Mouse (Mus musculus): ENCODE measurements around the gene Ccn1. TPM values are rescaled to one million over a fixed set of nuclear protein-coding genes. Genes with fewer than 3 reads are reported as not detected.

Ccn1 gene
- polyA plus RNA-seq, 1 experiment: 8.1 TPM

GRCm38 (mm10) chr3:145641036-145641685, 8.6 kb downstream of the Ccn1 start:
- H3K27me3 ChIP-seq (ENCODE audit: control insufficient read depth, insufficient read depth, low read length): no peaks in the 10 kb centered on the region
- 82% methylated on average over 5 of the region's 5 CpGs for WGBS
- DNase-seq: no peak
- no peaks in the 10 kb centered on the region for H3K4me1 ChIP-seq (replicated peaks; ENCODE audit: control insufficient read depth, insufficient read depth, low read length)
- no peak overlapping the region for H3K4me3 ChIP-seq (ENCODE audit: control insufficient read depth, insufficient read depth, low read length)
- H3K27ac ChIP-seq (ENCODE audit: control insufficient read depth, insufficient read depth, low read length): no peak overlapping the region
- TF ChIP-seq CTCF (IDR thresholded peaks at IDR 0.05; ENCODE audit: borderline replicate concordance, control insufficient read depth, extremely low read depth, insufficient read depth, low read length, poor library complexity) (no peak), POLR2A (IDR thresholded peaks at IDR 0.05; ENCODE audit: control insufficient read depth, extremely low read depth, insufficient read depth, low read length, poor library complexity) (no peak)
- no peaks in the 10 kb centered on the region for H3K36me3 ChIP-seq (ENCODE audit: control insufficient read depth, insufficient read depth, low read length)

DNA sequence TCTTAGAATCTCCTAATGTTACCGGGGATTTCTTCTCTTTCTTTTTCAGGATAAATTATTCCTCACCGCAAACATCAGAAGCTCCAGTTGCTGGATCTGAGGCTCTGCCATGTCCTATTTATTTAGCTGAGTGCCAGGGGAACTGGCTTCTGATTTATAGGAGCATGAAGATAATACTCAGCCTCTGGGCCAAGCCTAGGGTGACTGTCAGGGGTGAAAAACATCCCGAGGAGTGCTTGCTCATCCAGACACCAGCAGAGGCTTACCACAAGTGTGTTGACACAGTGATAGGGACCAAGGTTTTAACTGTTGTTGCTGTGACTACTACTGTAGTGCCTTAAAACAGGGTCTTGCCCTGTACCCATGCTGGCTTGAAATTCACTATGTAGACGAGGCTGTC, 9.2 kb downstream of the Ccn1 start:
- Histone ChIP-seq H3K27ac (ENCODE audit: control insufficient read depth, insufficient read depth, low read length) (no peak overlapping the region), H3K4me1 (replicated peaks; ENCODE audit: control insufficient read depth, insufficient read depth, low read length) (no peaks in the 10 kb centered on the region), H3K36me3 (ENCODE audit: control insufficient read depth, insufficient read depth, low read length) (no peaks in the 10 kb centered on the region), H3K4me3 (ENCODE audit: control insufficient read depth, insufficient read depth, low read length) (no peak overlapping the region), H3K27me3 (ENCODE audit: control insufficient read depth, insufficient read depth, low read length) (no peaks in the 10 kb centered on the region)
- WGBS: 91% methylated on average over 4 of the region's 4 CpGs
- DNase-seq: no peak
- TF ChIP-seq POLR2A (IDR thresholded peaks at IDR 0.05; ENCODE audit: control insufficient read depth, extremely low read depth, insufficient read depth, low read length, poor library complexity): no peak
- TF ChIP-seq CTCF (IDR thresholded peaks at IDR 0.05; ENCODE audit: borderline replicate concordance, control insufficient read depth, extremely low read depth, insufficient read depth, low read length, poor library complexity): no peak

DNA sequence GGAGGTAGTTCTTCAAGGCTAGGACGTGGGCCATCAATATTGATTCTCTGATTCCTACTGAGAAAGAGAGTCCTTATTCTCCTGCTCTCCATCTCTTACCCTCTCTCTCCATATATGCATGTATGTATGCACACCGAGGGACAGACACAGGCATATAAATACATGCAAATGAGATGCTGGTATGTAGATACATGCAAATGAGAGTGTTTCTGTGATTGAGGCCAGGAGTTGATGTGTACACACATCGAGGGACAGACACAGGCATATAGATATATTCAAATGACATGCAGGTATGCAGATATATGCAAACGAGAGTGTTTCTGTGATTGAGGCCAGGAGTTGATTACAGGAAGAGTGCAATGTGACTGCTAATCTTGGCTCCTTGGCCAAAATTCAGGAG, 9.6 kb downstream of the Ccn1 start:
- Histone ChIP-seq H3K4me1 (replicated peaks; ENCODE audit: control insufficient read depth, insufficient read depth, low read length) (no peaks in the 10 kb centered on the region), H3K27ac (ENCODE audit: control insufficient read depth, insufficient read depth, low read length) (no peak overlapping the region), H3K36me3 (ENCODE audit: control insufficient read depth, insufficient read depth, low read length) (no peaks in the 10 kb centered on the region), H3K27me3 (ENCODE audit: control insufficient read depth, insufficient read depth, low read length) (no peaks in the 10 kb centered on the region), H3K4me3 (ENCODE audit: control insufficient read depth, insufficient read depth, low read length) (no peak overlapping the region)
- WGBS: 92% methylated on average over 4 of the region's 4 CpGs
- DNase-seq: no peak
- no peak for TF ChIP-seq CTCF (IDR thresholded peaks at IDR 0.05; ENCODE audit: borderline replicate concordance, control insufficient read depth, extremely low read depth, insufficient read depth, low read length, poor library complexity)
- TF ChIP-seq POLR2A (IDR thresholded peaks at IDR 0.05; ENCODE audit: control insufficient read depth, extremely low read depth, insufficient read depth, low read length, poor library complexity): no peak

DNA sequence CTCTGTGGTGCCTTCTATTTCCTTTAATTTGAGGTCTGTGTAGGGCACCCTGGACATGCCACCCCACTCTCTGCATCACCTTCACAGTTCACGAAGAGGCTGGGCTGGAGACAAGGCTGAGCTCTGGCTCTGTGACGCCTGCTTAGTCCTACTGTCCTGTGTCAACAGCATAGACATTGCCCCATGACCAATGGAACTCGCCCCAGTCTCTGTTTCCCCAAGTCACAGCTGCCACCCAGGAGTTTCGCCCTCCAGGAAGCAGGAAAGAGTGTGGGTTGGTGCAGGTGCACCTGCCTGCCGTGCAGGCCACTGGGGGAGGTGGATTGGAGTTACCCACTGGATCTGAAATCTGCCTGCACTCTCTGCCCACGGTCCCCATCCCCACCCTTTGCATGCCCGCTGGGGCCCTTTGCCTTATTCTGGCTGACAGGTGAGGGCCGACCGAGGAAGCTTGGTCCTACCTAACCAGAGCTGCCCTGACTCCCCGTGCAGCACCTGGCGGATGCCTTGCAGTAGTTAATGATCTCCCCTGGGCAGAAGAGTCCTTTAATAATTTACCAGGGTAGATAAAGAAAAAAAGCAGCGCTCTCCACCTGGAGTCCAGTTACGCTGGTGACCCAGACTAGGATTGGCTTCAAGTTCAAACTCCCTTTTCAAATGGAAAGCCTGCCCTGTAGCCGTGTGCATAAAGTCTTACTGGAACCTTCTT, 15.6 kb downstream of the Ccn1 start:
- no peak for DNase-seq
- H3K4me3 ChIP-seq (ENCODE audit: control insufficient read depth, insufficient read depth, low read length): no peak overlapping the region
- H3K27me3 ChIP-seq (ENCODE audit: control insufficient read depth, insufficient read depth, low read length): no peaks in the 10 kb centered on the region
- TF ChIP-seq CTCF (IDR thresholded peaks at IDR 0.05; ENCODE audit: borderline replicate concordance, control insufficient read depth, extremely low read depth, insufficient read depth, low read length, poor library complexity): no peak
- no peak for TF ChIP-seq POLR2A (IDR thresholded peaks at IDR 0.05; ENCODE audit: control insufficient read depth, extremely low read depth, insufficient read depth, low read length, poor library complexity)
- no peaks in the 10 kb centered on the region for H3K4me1 ChIP-seq (replicated peaks; ENCODE audit: control insufficient read depth, insufficient read depth, low read length)
- 71% methylated on average over 14 of the region's 14 CpGs for WGBS
- no peak overlapping the region for H3K27ac ChIP-seq (ENCODE audit: control insufficient read depth, insufficient read depth, low read length)
- H3K36me3 ChIP-seq (ENCODE audit: control insufficient read depth, insufficient read depth, low read length): no peaks in the 10 kb centered on the region

DNA sequence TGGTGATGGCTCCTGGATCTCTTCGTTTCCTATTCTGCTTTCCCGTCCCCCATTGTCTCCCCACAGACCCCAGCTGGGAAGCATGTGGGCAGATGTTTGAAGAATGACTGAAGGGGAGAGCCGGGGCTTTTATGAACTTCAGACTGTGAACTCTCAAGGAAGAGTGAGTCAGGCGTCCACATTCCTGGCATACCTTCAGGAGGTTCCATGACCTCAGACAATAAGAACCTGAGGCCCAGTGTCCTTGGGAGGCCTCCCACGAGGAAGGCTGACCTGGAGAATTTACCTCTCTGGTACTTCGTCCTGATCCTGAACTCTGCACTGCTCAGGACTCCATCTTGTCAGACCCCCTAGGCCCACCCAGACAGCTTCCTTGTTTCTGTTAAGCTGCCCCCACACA, 16.9 kb downstream of the Ccn1 start:
- Histone ChIP-seq H3K4me3 (ENCODE audit: control insufficient read depth, insufficient read depth, low read length) (no peak overlapping the region), H3K4me1 (replicated peaks; ENCODE audit: control insufficient read depth, insufficient read depth, low read length) (no peaks in the 10 kb centered on the region), H3K36me3 (ENCODE audit: control insufficient read depth, insufficient read depth, low read length) (no peaks in the 10 kb centered on the region), H3K27me3 (ENCODE audit: control insufficient read depth, insufficient read depth, low read length) (no peaks in the 10 kb centered on the region), H3K27ac (ENCODE audit: control insufficient read depth, insufficient read depth, low read length) (no peak overlapping the region)
- 86% methylated on average over 6 of the region's 6 CpGs for WGBS
- TF ChIP-seq POLR2A (IDR thresholded peaks at IDR 0.05; ENCODE audit: control insufficient read depth, extremely low read depth, insufficient read depth, low read length, poor library complexity) (no peak), CTCF (IDR thresholded peaks at IDR 0.05; ENCODE audit: borderline replicate concordance, control insufficient read depth, extremely low read depth, insufficient read depth, low read length, poor library complexity) (no peak)
- DNase-seq: no peak

DNA sequence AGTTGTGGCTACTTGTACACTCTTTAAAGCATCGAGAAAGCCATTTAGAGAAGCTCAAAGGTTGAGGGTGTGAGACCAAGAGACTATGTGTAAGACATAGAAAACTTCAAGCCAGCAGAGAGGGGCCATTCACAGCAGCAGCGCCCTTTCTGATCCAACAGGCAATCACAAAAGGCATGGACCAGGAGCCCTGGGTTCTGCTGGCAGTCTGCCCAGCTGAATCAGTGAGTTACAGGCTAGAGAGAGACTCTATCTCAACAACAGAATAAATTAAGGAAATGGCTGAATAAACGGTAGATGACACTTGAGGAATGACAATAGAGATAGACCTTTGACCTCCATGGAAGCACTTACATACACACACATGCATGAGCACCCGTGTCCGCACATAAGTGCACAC, 21.1 kb downstream of the Ccn1 start:
- Histone ChIP-seq H3K27me3 (ENCODE audit: control insufficient read depth, insufficient read depth, low read length) (no peaks in the 10 kb centered on the region), H3K27ac (ENCODE audit: control insufficient read depth, insufficient read depth, low read length) (no peak overlapping the region), H3K4me1 (replicated peaks; ENCODE audit: control insufficient read depth, insufficient read depth, low read length) (no peaks in the 10 kb centered on the region), H3K4me3 (ENCODE audit: control insufficient read depth, insufficient read depth, low read length) (no peak overlapping the region), H3K36me3 (ENCODE audit: control insufficient read depth, insufficient read depth, low read length) (no peaks in the 10 kb centered on the region)
- WGBS: 85% methylated on average over 5 of the region's 5 CpGs
- TF ChIP-seq CTCF (IDR thresholded peaks at IDR 0.05; ENCODE audit: borderline replicate concordance, control insufficient read depth, extremely low read depth, insufficient read depth, low read length, poor library complexity) (no peak), POLR2A (IDR thresholded peaks at IDR 0.05; ENCODE audit: control insufficient read depth, extremely low read depth, insufficient read depth, low read length, poor library complexity) (no peak)
- no peak for DNase-seq

Data from thymus, adult 2 months (tissue).